Mouse (Mus musculus) MEL (cell line): ENCODE measurements around the gene Spata32.

Experiments used
- CTCF ChIP-seq, 3 experiments: IDR thresholded peaks in 2 of 3; conservative IDR thresholded peaks in 1 of 3; 2 replicates each; pipeline ENCODE4 v1.5.1; 2011 to 2012; ENCODE audit warnings: low read length in 3 of 3, low read depth in 2 of 3, mild to moderate bottlenecking in 2 of 3, improper control_type of control experiment in 1 of 3, inconsistent platforms in 1 of 3, mixed read lengths in 1 of 3, moderate library complexity in 1 of 3; ENCODE audit not compliant: control insufficient read depth in 1 of 3, insufficient read depth in 1 of 3, poor library complexity in 1 of 3, severe bottlenecking in 1 of 3
- EP300 ChIP-seq, 2 experiments: IDR thresholded peaks; 2 replicates each; pipeline ENCODE4 v1.6.1; 2011; ENCODE audit warnings: improper control_type of control experiment in 2 of 2, low read length in 2 of 2, low read depth in 1 of 2, mild to moderate bottlenecking in 1 of 2
- NRF1 ChIP-seq: IDR thresholded peaks from 2 replicates; pipeline ENCODE4 v1.6.1; 2014; ENCODE audit warnings: low read depth, mild to moderate bottlenecking, inconsistent platforms, low read length, improper control_type of control experiment, moderate library complexity; ENCODE audit not compliant: poor library complexity, insufficient read depth, severe bottlenecking
- RCOR1 ChIP-seq: IDR thresholded peaks from 2 replicates; pipeline ENCODE4 v1.6.1; 2012; ENCODE audit warnings: low read depth, mild to moderate bottlenecking, inconsistent platforms, low read length, improper control_type of control experiment

DNA sequence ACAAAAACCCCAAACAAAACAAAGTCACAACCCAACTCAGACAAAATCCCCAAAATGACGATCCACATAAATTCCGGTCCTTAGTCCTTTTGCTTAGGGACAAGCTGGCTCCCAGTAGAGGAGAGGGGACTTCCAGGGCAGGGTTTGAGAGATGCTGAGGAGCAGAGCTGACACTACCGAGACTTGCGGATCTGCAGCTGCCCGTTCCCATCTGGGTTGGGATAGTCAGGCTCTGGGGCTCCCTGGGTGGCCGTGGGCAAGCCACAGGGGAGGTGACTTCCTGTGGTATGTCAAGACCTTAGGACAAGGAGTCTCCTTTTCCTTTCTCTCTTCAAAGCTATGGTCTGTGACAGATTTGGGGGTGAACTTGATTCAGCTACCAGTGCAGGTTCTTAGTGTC lies 18.2 kb upstream of the Spata32 start:
- TF ChIP-seq EP300 (IDR thresholded peaks at IDR 0.05; ENCODE audit: low read depth in 1 of 2, low read length in 2 of 2), result no peak
- no peak for TF ChIP-seq NRF1
- no peak for TF ChIP-seq CTCF (IDR thresholded peaks at IDR 0.05 in 2 of 3, conservative IDR thresholded peaks at IDR 0.05 in 1 of 3; ENCODE audit: control insufficient read depth in 1 of 3, insufficient read depth in 1 of 3, low read depth in 2 of 3, low read length in 3 of 3, poor library complexity in 1 of 3, severe bottlenecking in 1 of 3)
- no peak for TF ChIP-seq RCOR1
